Mouse (Mus musculus): ENCODE measurements at regions not wholly inside any gene's neighbourhood (a gene's known extent, or its start where the extent isn't known, plus 50 kb on each side); places are given as distances from the start of the nearest gene placed in this dataset.

DNA sequence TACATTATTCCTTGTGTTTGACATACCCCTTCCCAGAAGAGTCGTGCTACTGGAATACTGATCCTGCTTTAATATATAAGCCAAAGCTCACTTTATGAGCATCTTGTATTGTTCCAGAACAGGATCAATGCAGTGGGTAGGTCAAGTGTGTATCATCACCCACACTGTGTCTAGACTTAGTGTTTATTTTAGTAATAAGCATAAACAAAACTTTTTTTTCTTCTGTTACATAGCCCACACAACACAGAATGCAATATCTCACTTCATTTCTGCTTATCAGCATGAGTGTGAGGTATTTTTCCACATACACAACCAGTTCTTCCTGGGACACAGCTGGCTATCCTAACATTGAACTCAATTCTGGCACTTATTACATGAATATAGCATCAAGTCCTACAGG lies 2721.7 kb upstream of the Lrrc6 start:
- no peak for ATAC-seq (ENCODE audit: low TSS enrichment)

All from frontal cortex, adult (tissue).